Mouse (Mus musculus) Patski (cell line): Measurements from ENCODE around the gene Stac3. TPM values are rescaled to one million over a fixed set of nuclear protein-coding genes. Genes with fewer than 3 reads are reported as not detected.
A peak's percentile ranks its signal among the peaks of the same experiment; 100 is the strongest.

ENCODE experiments used
- ATAC-seq: fragments of 100-300 bp; one replicate; pipeline ENCODE4 v1.8.0; 2021
- CTCF ChIA-PET: fragments of 350-600 bp; sonication (Branson Sonifier 250); formaldehyde crosslinking; loops from one replicate; lab custom pipeline; 2022; ENCODE audit warnings: inconsistent platforms; lab: Charles Lee
- POLR2A ChIA-PET: fragments of 350-600 bp; sonication (Branson Sonifier 250); formaldehyde crosslinking; loops from one replicate; lab custom pipeline; 2022; ENCODE audit warnings: antibody characterized with exemption, inconsistent platforms; lab: Charles Lee
- DNase-seq: peaks from one replicate; pipeline ENCODE4 v3.0.0-alpha.2; 2011; ENCODE audit warnings: low read depth, low spot score
- H3K27me3 ChIP-seq: fragments of 371-371 bp; one replicate; pipeline ENCODE4 v1.5.1; 2021
- CTCF ChIP-seq: fragments of 100-300 bp; IDR thresholded peaks from one replicate; pipeline ENCODE4 v1.5.1; 2021
- in situ Hi-C: fragments of 300-500 bp; cut with MboI; formaldehyde crosslinking; loops from 3 replicates; pipeline ENCODE4 v1.11.1; 2018; ENCODE audit warnings: low pct_unique_long_range_greater_than_20kb, mixed read lengths
- polyA plus RNA-seq: library from polyadenylated mRNA; unstranded; gene quantifications from one replicate; pipeline ENCODE4 v1.2.3, GENCODE M21; 2021

Stac3 gene
- polyA plus RNA-seq, 1 experiment from 2014 or later = 0.80 TPM

GRCm38 (mm10) chr10:127534036-127534928, 32.8 kb downstream of the Stac3 start, which contains the start of gene Nxph4:
Gene Nxph4, minus strand, starts transcription at chr10:127534559.
- CTCF ChIA-PET = interaction anchor here (6.0 kb wide), 1 partner anchor 21 kb away, joined by 101 read pairs; the partner anchor contains the start of gene Ndufa4l2
- ATAC-seq (no peak), DNase-seq (no peak)
- in situ Hi-C loops = no loop called here
- POLR2A ChIA-PET = no interaction called here
- peaks cover 6% of the 10 kb centered on the region for H3K27me3 ChIP-seq
- no peak for TF ChIP-seq CTCF

DNA sequence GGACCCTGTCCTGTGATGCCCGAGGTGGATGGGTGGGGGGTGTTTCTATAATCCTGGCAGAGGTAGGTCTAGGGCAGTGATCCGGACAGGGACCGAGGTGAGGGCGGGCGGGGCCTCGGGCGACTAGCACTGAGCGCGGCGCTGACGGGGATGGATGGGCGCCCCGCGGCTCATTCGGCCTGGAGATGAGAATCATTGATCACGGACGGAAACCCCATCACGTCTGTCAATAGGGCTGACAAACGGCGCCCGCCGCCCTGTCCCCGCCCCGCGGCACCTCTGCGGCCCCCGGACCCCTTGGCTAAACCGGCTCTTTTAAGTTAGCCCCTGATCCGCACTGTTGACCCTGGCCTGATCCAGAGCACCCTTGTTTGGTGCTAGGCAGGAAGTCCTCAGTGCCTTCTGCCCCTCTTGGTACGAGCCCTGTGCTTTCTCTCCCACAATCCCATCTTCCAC, 33.5 kb downstream of the Stac3 start:
- no peak for ATAC-seq
- in situ Hi-C loops = no loop called here
- ChIA-PET CTCF (interaction anchor here (1.2 to 6.0 kb wide), 3 partner anchors 19 to 50 kb away, joined by 3 to 101 read pairs (median 4); partner anchors contain the start of gene Ndufa4l2), POLR2A (no interaction called here)
- DNase-seq = no peak
- TF ChIP-seq CTCF = no peak
- H3K27me3 ChIP-seq = peaks cover 6% of the 10 kb centered on the region

DNA sequence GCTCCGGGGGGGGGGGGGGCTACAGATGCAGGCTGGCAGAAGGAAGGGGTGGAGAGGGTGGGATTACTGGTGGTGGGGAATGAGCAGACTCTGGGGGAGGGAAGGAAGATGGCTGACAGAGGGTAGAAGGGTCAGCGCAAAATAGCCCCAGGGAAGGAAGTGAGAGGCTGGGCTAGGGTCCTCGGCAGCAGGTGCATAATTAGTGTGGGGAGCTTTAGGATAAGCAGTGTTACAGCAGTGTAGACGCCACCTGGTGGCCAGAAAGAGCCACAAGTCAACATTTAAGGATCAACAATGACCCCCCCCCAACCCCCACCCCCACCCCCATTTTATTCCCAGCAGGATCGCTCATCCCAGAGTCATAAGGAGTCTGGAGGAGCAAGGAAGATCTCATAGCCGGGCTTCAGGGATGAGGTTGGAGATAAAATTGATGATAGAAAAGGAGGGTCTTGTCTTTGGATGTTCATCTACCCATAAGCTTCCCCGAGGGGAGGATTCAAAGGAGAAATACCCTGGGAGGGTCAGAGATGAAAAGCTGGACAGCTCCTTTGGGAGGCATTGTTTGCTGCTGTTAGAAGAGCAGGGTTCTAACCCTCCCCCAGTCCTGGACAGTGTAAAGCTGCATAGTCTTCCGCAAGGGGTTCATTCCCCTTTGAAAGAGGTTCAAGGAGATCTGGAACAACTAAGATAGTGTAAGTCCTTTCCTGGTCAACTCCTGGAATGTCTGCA, 35.3 kb downstream of the Stac3 start:
- ATAC-seq (no peak), DNase-seq (no peak)
- ChIA-PET POLR2A (interaction anchor here (0.6 to 2.0 kb wide), 3 partner anchors 16 to 490 kb away, joined by 3 to 8 read pairs (median 5); no protein-coding TSS in a partner anchor), CTCF (interaction anchor here (0.9 to 6.0 kb wide), 21 partner anchors 8 to 198 kb away, joined by 3 to 101 read pairs (median 5); partner anchors contain the start of genes Ndufa4l2, Shmt2 and Stac3)
- in situ Hi-C loops = no loop called here
- H3K27me3 ChIP-seq = peaks cover 3% of the 10 kb centered on the region
- no peak for TF ChIP-seq CTCF

DNA sequence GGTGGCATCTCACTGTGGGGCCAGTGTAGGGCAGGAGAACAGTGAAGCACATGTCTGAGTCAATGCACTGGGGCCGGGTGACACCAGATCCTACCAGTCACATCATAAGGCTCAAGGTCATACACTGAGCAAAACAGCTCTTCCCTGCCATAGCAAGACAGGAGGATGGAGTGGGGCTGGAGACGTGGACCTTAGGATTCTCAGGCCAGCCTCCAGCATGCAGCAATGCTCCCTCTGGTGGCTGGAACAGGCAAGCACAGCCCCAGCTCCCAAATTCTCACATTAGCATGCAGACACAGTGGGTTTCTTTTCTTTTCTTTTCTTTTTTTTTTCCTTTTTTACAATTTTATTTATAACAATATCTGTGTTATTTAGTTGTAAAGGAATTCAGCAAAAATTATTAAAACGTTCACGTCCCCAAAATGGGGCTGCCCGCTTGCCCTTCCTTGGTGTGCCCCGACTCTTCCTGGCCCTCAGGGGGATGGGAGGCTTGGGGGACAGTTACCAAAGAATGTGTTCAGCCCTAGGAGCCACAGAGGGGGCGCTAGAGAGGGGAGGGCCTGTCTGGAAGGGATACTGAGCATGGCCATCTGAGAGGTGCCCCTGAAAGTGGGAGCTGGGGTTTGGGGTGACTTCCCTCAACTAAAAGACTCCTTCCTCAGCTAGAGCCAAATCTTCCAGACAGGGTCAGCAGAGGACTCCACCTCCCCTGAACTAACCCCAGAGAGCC, 36.5 kb downstream of the Stac3 start:
- no peak for DNase-seq
- no peak for TF ChIP-seq CTCF
- POLR2A ChIA-PET = interaction anchor here (1.0 kb wide), 1 partner anchor 25 kb away, joined by 3 read pairs; no protein-coding TSS in a partner anchor
- CTCF ChIA-PET = interaction anchor here (0.8 to 6.0 kb wide), 23 partner anchors 9 to 199 kb away, joined by 3 to 101 read pairs (median 5); partner anchors contain the start of genes Ndufa4l2, Shmt2 and Stac3
- H3K27me3 ChIP-seq = peaks cover 3% of the 10 kb centered on the region
- ATAC-seq = no peak
- in situ Hi-C loops = no loop called here

DNA sequence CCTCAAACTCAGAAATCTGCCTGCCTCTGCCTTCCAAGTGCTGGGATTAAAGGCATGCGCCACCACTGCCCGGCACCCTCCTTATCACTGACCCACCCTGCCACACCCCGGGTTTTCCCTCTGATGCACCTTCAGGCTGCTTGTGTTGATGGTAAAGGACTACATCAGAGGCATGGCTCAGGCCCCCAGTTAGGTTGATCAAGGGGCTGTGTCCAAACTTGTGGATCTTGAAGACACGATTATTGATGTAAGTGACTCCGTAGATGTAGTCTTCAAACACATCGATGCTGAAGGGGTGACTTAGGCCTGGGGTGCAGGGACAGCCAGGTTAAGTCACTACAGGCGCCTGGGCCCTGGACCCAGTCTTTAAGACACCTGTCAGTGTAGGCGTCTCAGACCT, 40.0 kb downstream of the Stac3 start:
- no peaks in the 10 kb centered on the region for H3K27me3 ChIP-seq
- no peak for DNase-seq
- in situ Hi-C loops = loop anchor here (5.0 kb wide), 1 partner anchor 34 kb away; no protein-coding TSS in a partner anchor
- ChIA-PET CTCF (interaction anchor here (1.0 to 2.9 kb wide), 3 partner anchors 14 to 44 kb away, joined by 3 to 15 read pairs (median 3); no protein-coding TSS in a partner anchor), POLR2A (no interaction called here)
- TF ChIP-seq CTCF = no peak
- ATAC-seq = no peak

DNA sequence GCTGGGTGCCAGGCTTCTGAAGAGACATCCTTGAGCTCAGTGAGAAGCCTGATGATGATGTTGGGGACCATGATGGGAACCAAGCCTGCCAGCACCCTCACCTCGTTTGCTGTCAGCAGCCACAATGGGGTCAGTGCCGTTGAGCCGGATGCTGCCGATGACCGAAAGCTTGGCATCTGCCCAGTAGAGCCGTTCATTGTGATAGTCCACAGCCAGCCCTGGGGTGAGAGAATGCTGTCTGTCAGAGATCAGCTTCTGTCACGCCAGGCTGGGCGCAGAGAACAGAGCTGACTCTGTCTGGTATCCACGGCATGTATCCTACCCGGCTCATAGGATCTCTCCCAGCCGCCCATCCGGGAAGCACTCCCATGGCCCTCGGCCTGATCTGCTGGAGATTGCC, 40.6 kb downstream of the Stac3 start:
- no peaks in the 10 kb centered on the region for H3K27me3 ChIP-seq
- POLR2A ChIA-PET = no interaction called here
- CTCF ChIA-PET = interaction anchor here (1.6 to 2.9 kb wide), 2 partner anchors 29 to 45 kb away, joined by 3 to 15 read pairs; no protein-coding TSS in a partner anchor
- DNase-seq (peak; percentile 74), ATAC-seq (peak; percentile 70)
- no peak for TF ChIP-seq CTCF
- in situ Hi-C loops = loop anchor here (5.0 kb wide), 1 partner anchor 35 kb away; no protein-coding TSS in a partner anchor

DNA sequence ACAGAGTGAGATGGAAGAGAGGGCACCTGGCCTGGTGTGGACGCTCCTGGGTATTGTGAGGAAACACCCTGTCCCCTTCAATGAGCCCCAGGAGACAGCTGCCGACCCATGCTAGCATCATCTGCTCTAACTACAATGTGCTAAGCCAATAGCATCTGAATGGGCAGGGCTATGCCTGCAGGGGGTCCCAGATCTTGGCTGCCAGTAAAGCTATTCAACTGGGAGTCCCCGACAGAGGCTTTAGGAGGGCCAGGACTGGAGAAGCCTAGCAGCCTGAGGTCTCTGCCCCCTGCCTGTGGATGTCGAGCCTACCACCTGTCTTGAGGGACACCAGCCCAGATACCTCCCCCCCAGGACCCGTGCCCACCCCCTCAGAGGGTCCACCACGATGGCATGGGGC, 41.2 kb downstream of the Stac3 start:
- CTCF ChIA-PET = interaction anchor here (1.6 to 2.9 kb wide), 3 partner anchors 12 to 45 kb away, joined by 3 to 15 read pairs (median 7); no protein-coding TSS in a partner anchor
- no peaks in the 10 kb centered on the region for H3K27me3 ChIP-seq
- in situ Hi-C loops = loop anchor here (5.0 kb wide), 1 partner anchor 35 kb away; no protein-coding TSS in a partner anchor
- no peak for ATAC-seq
- DNase-seq = no peak
- POLR2A ChIA-PET = no interaction called here
- TF ChIP-seq CTCF = no peak

GRCm38 (mm10) chr10:127543916-127544315, 42.4 kb downstream of the Stac3 start:
- no peak for TF ChIP-seq CTCF
- ChIA-PET POLR2A (interaction anchor here (0.7 kb wide), 1 partner anchor 120 kb away, joined by 4 read pairs; no protein-coding TSS in a partner anchor), CTCF (interaction anchor here (0.9 to 2.1 kb wide), 5 partner anchors 11 to 87 kb away, joined by 3 to 7 read pairs (median 5); no protein-coding TSS in a partner anchor)
- H3K27me3 ChIP-seq = no peaks in the 10 kb centered on the region
- in situ Hi-C loops = loop anchor here (5.0 kb wide), 1 partner anchor 37 kb away; no protein-coding TSS in a partner anchor
- no peak for ATAC-seq
- no peak for DNase-seq

GRCm38 (mm10) chr10:127544375-127544774, 42.9 kb downstream of the Stac3 start:
- no peaks in the 10 kb centered on the region for H3K27me3 ChIP-seq
- TF ChIP-seq CTCF = no peak
- ATAC-seq (no peak), DNase-seq (no peak)
- POLR2A ChIA-PET = interaction anchor here (0.7 kb wide), 1 partner anchor 120 kb away, joined by 4 read pairs; no protein-coding TSS in a partner anchor
- in situ Hi-C loops = loop anchor here (5.0 kb wide), 1 partner anchor 37 kb away; no protein-coding TSS in a partner anchor
- CTCF ChIA-PET = interaction anchor here (0.9 to 2.1 kb wide), 5 partner anchors 11 to 87 kb away, joined by 3 to 7 read pairs (median 5); no protein-coding TSS in a partner anchor
